Mouse (Mus musculus) embryonic facial prominence, embryonic 13.5 days (tissue): ENCODE data around the gene Shank1. TPM values are rescaled to one million over a fixed set of nuclear protein-coding genes. Genes with fewer than 3 reads are reported as not detected.
"Not testable (repeated sequence)": the region's sequence is repeated elsewhere in the genome, so short reads cannot be mapped to it uniquely, and the experiment has no call there.

Experiments
- ATAC-seq: fragments of 200-750 bp; cut with Nextera tagmentation; 2 replicates; pipeline ENCODE4 v1.8.0; 2017; ENCODE audit warnings: low read depth; ENCODE audit not compliant: insufficient number of reproducible peaks, insufficient read depth, low FRiP score, low TSS enrichment
- H3K27ac ChIP-seq: fragments of 300-500 bp; sonication (generic); 2 replicates; pipeline ENCODE4 v1.5.1; 2015; ENCODE audit warnings: moderate library complexity, mild to moderate bottlenecking, inconsistent platforms
- H3K27me3 ChIP-seq: fragments of 300-500 bp; sonication (generic); 2 replicates; pipeline ENCODE4 v1.6.1; 2015; ENCODE audit warnings: mild to moderate bottlenecking, inconsistent platforms
- H3K36me3 ChIP-seq: fragments of 300-500 bp; sonication (generic); 2 replicates; pipeline ENCODE4 v1.6.1; 2015; ENCODE audit warnings: mild to moderate bottlenecking, inconsistent platforms
- H3K4me1 ChIP-seq: fragments of 300-500 bp; sonication (generic); 2 replicates; pipeline ENCODE4 v1.6.1; 2015; ENCODE audit warnings: inconsistent platforms
- H3K4me2 ChIP-seq: fragments of 300-500 bp; sonication (generic); 2 replicates; pipeline ENCODE4 v1.6.1; 2015; ENCODE audit warnings: moderate library complexity, mild to moderate bottlenecking, inconsistent platforms
- H3K4me3 ChIP-seq: fragments of 300-500 bp; sonication (generic); 2 replicates; pipeline ENCODE4 v1.5.1; 2015; ENCODE audit warnings: mild to moderate bottlenecking, inconsistent platforms
- H3K9ac ChIP-seq: fragments of 300-500 bp; sonication (generic); 2 replicates; pipeline ENCODE4 v1.6.1; 2015; ENCODE audit warnings: mild to moderate bottlenecking, inconsistent platforms
- H3K9me3 ChIP-seq: fragments of 300-500 bp; sonication (generic); 2 replicates; pipeline ENCODE4 v1.6.1; 2016; ENCODE audit warnings: inconsistent platforms
- WGBS: fragments of 180-500 bp; shearing (Covaris S2); methylation state at CpG from one replicate; pipeline ENCODE4 v1.1.7; 2015; ENCODE audit warnings: mixed read lengths; 5-methylcytosine and 5-hydroxymethylcytosine counted together
- polyA plus RNA-seq: library from polyadenylated mRNA; unstranded; fragments of >200 nt; fragmentation: Nextera tagmentation; extraction: Ambion mirVana; gene quantifications from 2 replicates; pipeline ENCODE4 v1.2.1, GENCODE M21; 2015

The Shank1 gene
- polyA plus RNA-seq, 1 experiment from 2014 or later, result 5.5 TPM

GRCm38 (mm10) chr7:44276461-44277249, 33.4 kb upstream of the Shank1 start:
- ATAC-seq, result no peak
- Histone ChIP-seq H3K27ac (no peak overlapping the region), H3K27me3 (peaks cover 34% of the 10 kb centered on the region), H3K9me3 (peaks cover 5% of the 10 kb centered on the region; the same call in 1 of the 2 replicates), H3K4me2 (no peak overlapping the region), H3K4me3 (no peak overlapping the region), H3K4me1 (no peaks in the 10 kb centered on the region), H3K9ac (no peak overlapping the region), H3K36me3 (no peaks in the 10 kb centered on the region)
- WGBS, result 75% methylated on average over 9 of the region's 10 CpGs

GRCm38 (mm10) chr7:44277250-44277622, 32.8 kb upstream of the Shank1 start:
- H3K36me3 ChIP-seq, result no peaks in the 10 kb centered on the region
- peaks cover 31% of the 10 kb centered on the region for H3K27me3 ChIP-seq
- peaks cover 5% of the 10 kb centered on the region; the same call in 1 of the 2 replicates for H3K9me3 ChIP-seq
- H3K4me2 ChIP-seq, result no peak overlapping the region
- 43% methylated on average over 2 of the region's 2 CpGs for WGBS
- H3K27ac ChIP-seq, result no peak overlapping the region
- H3K4me1 ChIP-seq, result no peaks in the 10 kb centered on the region
- H3K9ac ChIP-seq, result no peak overlapping the region
- ATAC-seq, result no peak
- H3K4me3 ChIP-seq, result no peak overlapping the region

GRCm38 (mm10) chr7:44280959-44281358, 29.1 kb upstream of the Shank1 start:
- H3K27me3 ChIP-seq, result peaks cover 7% of the 10 kb centered on the region
- 63% methylated on average over 1 of the region's 1 CpGs for WGBS

GRCm38 (mm10) chr7:44281586-44281985, 28.5 kb upstream of the Shank1 start:
- H3K4me3 ChIP-seq, result no peak overlapping the region
- H3K9me3 ChIP-seq, result peaks cover 5% of the 10 kb centered on the region; the same call in 1 of the 2 replicates
- H3K9ac ChIP-seq, result no peak overlapping the region
- no peak for ATAC-seq
- H3K27me3 ChIP-seq, result peaks cover 7% of the 10 kb centered on the region; the same call in 1 of the 2 replicates
- no peaks in the 10 kb centered on the region for H3K36me3 ChIP-seq
- H3K4me2 ChIP-seq, result no peak overlapping the region
- H3K27ac ChIP-seq, result no peak overlapping the region
- H3K4me1 ChIP-seq, result no peaks in the 10 kb centered on the region
- 83% methylated on average over 7 of the region's 7 CpGs for WGBS

More at GRCm38 (mm10) chr7:44280959-44281358, 29.1 kb upstream of the Shank1 start:
- peaks cover 5% of the 10 kb centered on the region; the same call in 1 of the 2 replicates for H3K9me3 ChIP-seq
- H3K27ac ChIP-seq, result no peak overlapping the region
- no peaks in the 10 kb centered on the region for H3K4me1 ChIP-seq
- no peak overlapping the region for H3K4me2 ChIP-seq
- no peak overlapping the region for H3K9ac ChIP-seq
- no peak for ATAC-seq
- no peak overlapping the region for H3K4me3 ChIP-seq
- no peaks in the 10 kb centered on the region for H3K36me3 ChIP-seq

GRCm38 (mm10) chr7:44287760-44288159, 22.3 kb upstream of the Shank1 start:
- no peak overlapping the region for H3K4me2 ChIP-seq
- ATAC-seq, result no peak
- H3K4me3 ChIP-seq, result no peak overlapping the region
- H3K27ac ChIP-seq, result no peak overlapping the region
- no peak overlapping the region for H3K9ac ChIP-seq
- H3K4me1 ChIP-seq, result no peaks in the 10 kb centered on the region
- H3K9me3 ChIP-seq, result peaks cover 6% of the 10 kb centered on the region; the same call in 1 of the 2 replicates
- peaks cover 5% of the 10 kb centered on the region for H3K27me3 ChIP-seq
- WGBS, result 73% methylated on average over 7 of the region's 7 CpGs
- H3K36me3 ChIP-seq, result no peaks in the 10 kb centered on the region

- Histone ChIP-seq H3K27ac (no peak overlapping the region), H3K4me2 (no peak overlapping the region), H3K4me1 (no peaks in the 10 kb centered on the region), H3K9ac (no peak overlapping the region), H3K27me3 (peaks cover 5% of the 10 kb centered on the region; the same call in 1 of the 2 replicates), H3K9me3 (peaks cover 6% of the 10 kb centered on the region; the same call in 1 of the 2 replicates), H3K4me3 (no peak overlapping the region), H3K36me3 (no peaks in the 10 kb centered on the region)
- WGBS, result 76% methylated on average over 4 of the region's 4 CpGs
- ATAC-seq, result no peak
Measured at GRCm38 (mm10) chr7:44290986-44291385, 19.1 kb upstream of the Shank1 start.

- Histone ChIP-seq H3K4me3 (no peak overlapping the region), H3K4me1 (no peaks in the 10 kb centered on the region), H3K9me3 (peaks cover 8% of the 10 kb centered on the region; the same call in 1 of the 2 replicates), H3K27ac (no peak overlapping the region), H3K36me3 (no peaks in the 10 kb centered on the region), H3K27me3 (peaks cover 5% of the 10 kb centered on the region; the same call in 1 of the 2 replicates), H3K4me2 (no peak overlapping the region), H3K9ac (no peak overlapping the region)
- 51% methylated on average over 4 of the region's 4 CpGs for WGBS
- ATAC-seq, result no peak
Measured at GRCm38 (mm10) chr7:44291418-44291817, 18.6 kb upstream of the Shank1 start.

- not testable (repeated sequence) for H3K27me3 ChIP-seq, H3K4me2 ChIP-seq, H3K4me3 ChIP-seq, ATAC-seq, H3K9me3 ChIP-seq, H3K27ac ChIP-seq, H3K4me1 ChIP-seq, H3K36me3 ChIP-seq, H3K9ac ChIP-seq
- 76% methylated on average over 2 of the region's 2 CpGs for WGBS
Measured at GRCm38 (mm10) chr7:44297501-44297900, 12.6 kb upstream of the Shank1 start.

GRCm38 (mm10) chr7:44303346-44304340, 6.4 kb upstream of the Shank1 start:
- H3K9me3 ChIP-seq, result no peaks in the 10 kb centered on the region
- H3K27me3 ChIP-seq, result peaks cover 5% of the 10 kb centered on the region; the same call in 1 of the 2 replicates
- ATAC-seq, result no peak
- H3K27ac ChIP-seq, result peak overlapping the region; percentile 94
- peak overlapping the region; percentile 77 for H3K4me2 ChIP-seq
- peak overlapping the region; percentile 73 for H3K4me3 ChIP-seq
- no peaks in the 10 kb centered on the region; the same call in 1 of the 2 replicates for H3K36me3 ChIP-seq
- 82% methylated on average over 14 of the region's 14 CpGs for WGBS
- peak overlapping the region; percentile 96 for H3K9ac ChIP-seq
- peaks cover 41% of the 10 kb centered on the region for H3K4me1 ChIP-seq

- Histone ChIP-seq H3K4me1 (peaks cover 41% of the 10 kb centered on the region), H3K9me3 (no peaks in the 10 kb centered on the region), H3K4me3 (peak overlapping the region; percentile 73), H3K4me2 (peak overlapping the region; percentile 77), H3K27ac (peak overlapping the region; percentile 94), H3K36me3 (no peaks in the 10 kb centered on the region; the same call in 1 of the 2 replicates), H3K9ac (peak overlapping the region; percentile 96), H3K27me3 (peaks cover 8% of the 10 kb centered on the region)
- under 1% methylated on average over 25 of the region's 25 CpGs for whole genome bisulfite sequencing
- no peak; the same call in 1 of the 2 replicates for ATAC-seq
Measured at GRCm38 (mm10) chr7:44304463-44304774, 5.6 kb upstream of the Shank1 start.
